Mouse (Mus musculus) gastrocnemius, adult 2 months (tissue): ENCODE data around the gene 4930402F06Rik. TPM values are rescaled to one million over a fixed set of nuclear protein-coding genes. Genes with fewer than 3 reads are reported as not detected.

ENCODE experiments used
- DNase-seq: peaks from one replicate; pipeline ENCODE4 v3.0.0; 2022
- H3K27ac ChIP-seq: fragments of 200-600 bp; 2 replicates; pipeline ENCODE4 v1.8.1; 2022; ENCODE audit warnings: mild to moderate bottlenecking
- H3K4me3 ChIP-seq: fragments of 200-600 bp; 2 replicates; pipeline ENCODE4 v1.8.1; 2022; ENCODE audit warnings: mild to moderate bottlenecking, moderate library complexity
- CTCF ChIP-seq: fragments of 200-600 bp; IDR thresholded peaks from 2 replicates; pipeline ENCODE4 v1.8.1; 2022; ENCODE audit warnings: antibody characterized with exemption, mild to moderate bottlenecking, moderate library complexity
- intact Hi-C: fragments of 180-260 bp; cut with DNase I; formaldehyde crosslinking; loops from one replicate; pipeline ENCODE4 v1.15.1; 2025
- total RNA-seq, 2 experiments: library from RNA; stranded (reverse); gene quantifications; 2 replicates each; pipeline ENCODE4 v1.2.3; 2021

Gene 4930402F06Rik
- total RNA-seq, 2 experiments from 2014 or later: not detected

GRCm38 (mm10) chr2:35409466-35409865, 12.5 kb upstream of the 4930402F06Rik start:
- DNase-seq: no peak
- intact Hi-C loops: no loop called here

GRCm38 (mm10) chr2:35408409-35409110, 11.6 kb upstream of the 4930402F06Rik start:
- intact Hi-C loops: no loop called here
- DNase-seq: no peak
- H3K4me3 ChIP-seq: no peak overlapping the region
- H3K27ac ChIP-seq: no peak overlapping the region
- no peak for TF ChIP-seq CTCF

More at GRCm38 (mm10) chr2:35409466-35409865, 12.5 kb upstream of the 4930402F06Rik start:
- TF ChIP-seq CTCF: no peak
- Histone ChIP-seq H3K4me3 (no peak overlapping the region), H3K27ac (no peak overlapping the region)

- DNase-seq: no peak
- intact Hi-C loops: no loop called here
- no peak for TF ChIP-seq CTCF
- Histone ChIP-seq H3K27ac (no peak overlapping the region), H3K4me3 (no peak overlapping the region)
Observed at GRCm38 (mm10) chr2:35407878-35408277, 10.9 kb upstream of the 4930402F06Rik start.

- Histone ChIP-seq H3K4me3 (no peak overlapping the region), H3K27ac (no peak overlapping the region)
- intact Hi-C loops: no loop called here
- no peak for DNase-seq
- TF ChIP-seq CTCF: no peak
Observed at GRCm38 (mm10) chr2:35407266-35407665, 10.3 kb upstream of the 4930402F06Rik start.

- intact Hi-C loops: no loop called here
- no peak for TF ChIP-seq CTCF
- Histone ChIP-seq H3K27ac (no peak overlapping the region), H3K4me3 (no peak overlapping the region)
- DNase-seq: no peak
Observed at GRCm38 (mm10) chr2:35406611-35407010, 9.6 kb upstream of the 4930402F06Rik start.

- no peak for DNase-seq
- TF ChIP-seq CTCF: no peak
- no peak overlapping the region for H3K27ac ChIP-seq
- intact Hi-C loops: no loop called here
- no peak overlapping the region for H3K4me3 ChIP-seq
Observed at GRCm38 (mm10) chr2:35402391-35402790, 5.4 kb upstream of the 4930402F06Rik start.

- TF ChIP-seq CTCF: no peak
- intact Hi-C loops: no loop called here
- Histone ChIP-seq H3K27ac (no peak overlapping the region), H3K4me3 (no peak overlapping the region)
- DNase-seq: no peak
Observed at GRCm38 (mm10) chr2:35400739-35401138, 3.8 kb upstream of the 4930402F06Rik start.

- intact Hi-C loops: no loop called here
- no peak for TF ChIP-seq CTCF
- H3K27ac ChIP-seq: peak overlapping the region; percentile 52; the same call in 1 of the 2 replicates
- no peak overlapping the region for H3K4me3 ChIP-seq
- no peak for DNase-seq
Observed at GRCm38 (mm10) chr2:35398184-35398828, 1.3 kb upstream of the 4930402F06Rik start.

- intact Hi-C loops: loop anchor here (1.0 to 2.0 kb wide), 2 partner anchors 49 to 99 kb away; no protein-coding TSS in a partner anchor
- H3K4me3 ChIP-seq: peak overlapping the region; percentile 34; the same call in 1 of the 2 replicates
- no peak; the same call in 1 of the 2 replicates for TF ChIP-seq CTCF
- DNase-seq: peak; percentile 72
- H3K27ac ChIP-seq: peak overlapping the region; percentile 52; the same call in 1 of the 2 replicates
Observed at GRCm38 (mm10) chr2:35397590-35398173, 707 bp upstream of the 4930402F06Rik start.

GRCm38 (mm10) chr2:35385441-35385871, 11.5 kb downstream of the 4930402F06Rik start:
- TF ChIP-seq CTCF: no peak
- intact Hi-C loops: no loop called here
- peak; percentile 79 for DNase-seq
- Histone ChIP-seq H3K4me3 (peak overlapping the region; percentile 37), H3K27ac (peak overlapping the region; percentile 78)

GRCm38 (mm10) chr2:35379306-35379705, 17.7 kb downstream of the 4930402F06Rik start:
- H3K4me3 ChIP-seq: no peak overlapping the region
- intact Hi-C loops: no loop called here

GRCm38 (mm10) chr2:35377600-35377999, 19.4 kb downstream of the 4930402F06Rik start:
- intact Hi-C loops: no loop called here
- Histone ChIP-seq H3K27ac (no peak overlapping the region), H3K4me3 (no peak overlapping the region)
- no peak for TF ChIP-seq CTCF
- DNase-seq: no peak

More at GRCm38 (mm10) chr2:35379306-35379705, 17.7 kb downstream of the 4930402F06Rik start:
- no peak for DNase-seq
- TF ChIP-seq CTCF: no peak
- H3K27ac ChIP-seq: no peak overlapping the region

- Histone ChIP-seq H3K27ac (no peak overlapping the region), H3K4me3 (no peak overlapping the region)
- DNase-seq: no peak
- intact Hi-C loops: no loop called here
- TF ChIP-seq CTCF: peak; percentile 63
Observed at GRCm38 (mm10) chr2:35373003-35373402, 24.0 kb downstream of the 4930402F06Rik start.
